Mouse (Mus musculus) cerebellum, adult (tissue): ENCODE measurements around the gene Pcf11.

Experiments
- ATAC-seq: cut with Nextera tagmentation; 2 replicates; pipeline ENCODE4 v1.9.2; 2017; ENCODE audit warnings: mild to moderate bottlenecking, moderate library complexity, mixed read lengths; ENCODE audit not compliant: insufficient number of reproducible peaks, low FRiP score, low TSS enrichment

Gene Pcf11

GRCm38 (mm10) chr7:92638050-92638449 lies 31.7 kb downstream of the Pcf11 start:
- no peak for ATAC-seq

GRCm38 (mm10) chr7:92637021-92637625 lies 32.6 kb downstream of the Pcf11 start, which contains the start of gene Ankrd42:
Gene Ankrd42, minus strand, starts transcription at chr7:92637142.
- peak; percentile 98 for ATAC-seq

- 0 out of 2 replicates have a peak, but pooled peaks have one; percentile 7 for ATAC-seq
Observed at GRCm38 (mm10) chr7:92636295-92637011, 33.3 kb downstream of the Pcf11 start.

- no peak for ATAC-seq
Observed at GRCm38 (mm10) chr7:92630167-92630566, 39.6 kb downstream of the Pcf11 start.

- ATAC-seq, result no peak
Observed at GRCm38 (mm10) chr7:92624488-92624887, 45.2 kb downstream of the Pcf11 start.

GRCm38 (mm10) chr7:92610830-92611229 lies 58.9 kb downstream of the Pcf11 start:
- no peak for ATAC-seq

- no peak for ATAC-seq
Observed at GRCm38 (mm10) chr7:92604961-92605360, 64.8 kb downstream of the Pcf11 start.
